In genomic region chr12:15320697-15321449, GRCm38 (mm10) we compare ENCODE assay signal across 22 mouse cellular contexts.
DNase-seq lines count a peak whose midpoint lies in the region; ATAC-seq lines count a peak whose summit lies in the region.
"Had no signal": no experiment of that assay in that cellular context is flagged by ENCODE, and none has a peak within 500 bp of the region (broad histone marks: within the 10 kb centered on the region; RNA-seq: fewer than 3 reads in every experiment).

No protein-coding gene starts in this region.

- DNase-seq in urinary bladder, postnatal 14 days (ENCODE audit: low spot score) = peak; percentile 45
- DNase-seq in urinary bladder, postnatal 25 days (ENCODE audit: low spot score) = no peak
- DNase-seq in testis, postnatal 14 days (ENCODE audit: low spot score) = no peak
- DNase-seq in frontal cortex, postnatal 14 days (ENCODE audit: low spot score in 2 of 2) = no peak
- DNase-seq in right cerebral cortex, postnatal 36 days (ENCODE audit: low spot score in 2 of 2) = no peak
- DNase-seq: adrenal gland, adult 2 months; adrenal gland, postnatal 25 days; cerebellum, adult 8-10 months; cerebellum, postnatal 14 days; embryo, embryonic 11 days; gastrocnemius, postnatal 10 days; heart, adult 18-20 months; heart, postnatal 10 days; heart, postnatal 4 days had no signal

- H3K36me3 ChIP-seq in intestine, embryonic 16.5 days (ENCODE audit: control insufficient read depth, insufficient read depth, low read length) = no peaks in the 10 kb centered on the region
- no peaks in the 10 kb centered on the region for H3K36me3 ChIP-seq in stomach, embryonic 15.5 days
- H3K36me3 ChIP-seq: embryonic facial prominence, embryonic 15.5 days; forebrain, embryonic 10.5 days; heart, embryonic 10.5 days; hindbrain, embryonic 12.5 days had no signal

- H3K4me3 ChIP-seq in intestine, embryonic 16.5 days (ENCODE audit: low read length) = no peak overlapping the region
- no peak overlapping the region for H3K4me3 ChIP-seq in stomach, embryonic 15.5 days (replicated peaks)
- H3K4me3 ChIP-seq: embryonic facial prominence, embryonic 15.5 days; erythroblast, embryonic 14.5 days; forebrain, embryonic 10.5 days; heart, embryonic 10.5 days; hindbrain, embryonic 12.5 days had no signal

- H3K27me3 ChIP-seq in intestine, embryonic 16.5 days (replicated peaks; ENCODE audit: control insufficient read depth, insufficient read depth, low read length) = no peaks in the 10 kb centered on the region
- no peaks in the 10 kb centered on the region for H3K27me3 ChIP-seq in stomach, embryonic 15.5 days (replicated peaks)
- H3K27me3 ChIP-seq: embryonic facial prominence, embryonic 15.5 days; hindbrain, embryonic 12.5 days had no signal

- peak overlapping the region; percentile 0; the same call in 1 of the 2 replicates for H3K27ac ChIP-seq in intestine, embryonic 16.5 days (ENCODE audit: low read length)
- peak overlapping the region; percentile 55; the same call in 1 of the 2 replicates for H3K27ac ChIP-seq in stomach, embryonic 15.5 days
- H3K27ac ChIP-seq: embryonic facial prominence, embryonic 15.5 days; forebrain, embryonic 10.5 days; heart, embryonic 10.5 days; hindbrain, embryonic 12.5 days had no signal

- no peak overlapping the region for H3K9ac ChIP-seq in intestine, embryonic 16.5 days (ENCODE audit: low read depth, low read length)
- no peak overlapping the region for H3K9ac ChIP-seq in stomach, embryonic 15.5 days
- H3K9ac ChIP-seq: embryonic facial prominence, embryonic 15.5 days; hindbrain, embryonic 12.5 days had no signal

- 27% methylated on average over 5 of the region's 5 CpGs for WGBS in intestine, embryonic 16.5 days
- WGBS in stomach, embryonic 15.5 days = 26% methylated on average over 5 of the region's 5 CpGs

- H3K4me1 ChIP-seq in intestine, embryonic 16.5 days (ENCODE audit: control insufficient read depth, insufficient read depth, low read length) = 0 out of 2 replicates have a peak, but pooled peaks cover 6% of the 10 kb centered on the region
- H3K4me1 ChIP-seq in stomach, embryonic 15.5 days = no peaks in the 10 kb centered on the region
- H3K4me1 ChIP-seq: embryonic facial prominence, embryonic 15.5 days; forebrain, embryonic 10.5 days; heart, embryonic 10.5 days; hindbrain, embryonic 12.5 days had no signal

- H3K4me2 ChIP-seq in intestine, embryonic 16.5 days (ENCODE audit: low read depth, low read length) = no peak overlapping the region
- H3K4me2 ChIP-seq in stomach, embryonic 15.5 days = no peak overlapping the region
- H3K4me2 ChIP-seq: embryonic facial prominence, embryonic 15.5 days; hindbrain, embryonic 12.5 days had no signal

- no peaks in the 10 kb centered on the region for H3K9me3 ChIP-seq in intestine, embryonic 16.5 days (ENCODE audit: control insufficient read depth, low read length)
- no peaks in the 10 kb centered on the region for H3K9me3 ChIP-seq in stomach, embryonic 15.5 days
- H3K9me3 ChIP-seq: embryonic facial prominence, embryonic 15.5 days; forebrain, embryonic 10.5 days; heart, embryonic 10.5 days; hindbrain, embryonic 12.5 days had no signal

- peak; percentile 84 for ATAC-seq in intestine, embryonic 16.5 days
- ATAC-seq in stomach, embryonic 15.5 days (ENCODE audit: insufficient read depth, low FRiP score, low read depth) = peak; percentile 95
- ATAC-seq: forebrain, embryonic 14.5 days had no signal
